Mouse (Mus musculus): ENCODE data around the gene Pdlim1. TPM values are rescaled to one million over a fixed set of nuclear protein-coding genes. Genes with fewer than 3 reads are reported as not detected.
"Not testable (repeated sequence)": the region's sequence is repeated elsewhere in the genome, so short reads cannot be mapped to it uniquely, and the experiment has no call there.

Pdlim1 gene
- polyA plus RNA-seq, 1 experiment from 2014 or later, result 5.0 TPM

- no peak overlapping the region for H3K9ac ChIP-seq (ENCODE audit: low read depth, low read length)
- peaks cover 11% of the 10 kb centered on the region; the same call in 1 of the 2 replicates for H3K4me1 ChIP-seq (ENCODE audit: control insufficient read depth, insufficient read depth, low read length)
- WGBS, result 93% methylated on average over 6 of the region's 6 CpGs
- no peak for ATAC-seq
- H3K27me3 ChIP-seq (ENCODE audit: control insufficient read depth, insufficient read depth, low read depth, low read length), result no peaks in the 10 kb centered on the region
- no peak overlapping the region for H3K4me3 ChIP-seq (ENCODE audit: low read depth, low read length)
- no peaks in the 10 kb centered on the region for H3K9me3 ChIP-seq (replicated peaks; ENCODE audit: control insufficient read depth, low read length, poor library complexity, severe bottlenecking)
- no peaks in the 10 kb centered on the region for H3K36me3 ChIP-seq (ENCODE audit: control insufficient read depth, insufficient read depth, low read length)
- H3K4me2 ChIP-seq (ENCODE audit: low read length), result no peak overlapping the region
- H3K27ac ChIP-seq (ENCODE audit: low read length), result no peak overlapping the region
These were observed 33.3 kb downstream of the Pdlim1 start for GRCm38 (mm10) chr19:40238175-40238850.

GRCm38 (mm10) chr19:40232560-40232959, 39.1 kb downstream of the Pdlim1 start:
- no peak overlapping the region for H3K4me2 ChIP-seq (ENCODE audit: low read length)
- no peaks in the 10 kb centered on the region for H3K27me3 ChIP-seq (ENCODE audit: control insufficient read depth, insufficient read depth, low read depth, low read length)
- no peak overlapping the region for H3K4me3 ChIP-seq (ENCODE audit: low read depth, low read length)
- no peaks in the 10 kb centered on the region for H3K4me1 ChIP-seq (ENCODE audit: control insufficient read depth, insufficient read depth, low read length)
- no peaks in the 10 kb centered on the region for H3K9me3 ChIP-seq (replicated peaks; ENCODE audit: control insufficient read depth, low read length, poor library complexity, severe bottlenecking)
- H3K36me3 ChIP-seq (ENCODE audit: control insufficient read depth, insufficient read depth, low read length), result no peaks in the 10 kb centered on the region
- no peak overlapping the region for H3K9ac ChIP-seq (ENCODE audit: low read depth, low read length)
- no peak for ATAC-seq
- WGBS, result 89% methylated on average over 2 of the region's 2 CpGs
- H3K27ac ChIP-seq (ENCODE audit: low read length), result no peak overlapping the region

GRCm38 (mm10) chr19:40231825-40232541, 39.7 kb downstream of the Pdlim1 start:
- WGBS, result 76% methylated on average over 7 of the region's 7 CpGs
- Histone ChIP-seq H3K27me3 (ENCODE audit: control insufficient read depth, insufficient read depth, low read depth, low read length) (no peaks in the 10 kb centered on the region), H3K4me3 (ENCODE audit: low read depth, low read length) (no peak overlapping the region), H3K9ac (ENCODE audit: low read depth, low read length) (no peak overlapping the region), H3K36me3 (ENCODE audit: control insufficient read depth, insufficient read depth, low read length) (no peaks in the 10 kb centered on the region), H3K9me3 (replicated peaks; ENCODE audit: control insufficient read depth, low read length, poor library complexity, severe bottlenecking) (no peaks in the 10 kb centered on the region), H3K27ac (ENCODE audit: low read length) (no peak overlapping the region), H3K4me2 (ENCODE audit: low read length) (no peak overlapping the region), H3K4me1 (ENCODE audit: control insufficient read depth, insufficient read depth, low read length) (no peaks in the 10 kb centered on the region)
- no peak for ATAC-seq

GRCm38 (mm10) chr19:40231074-40231738, 40.4 kb downstream of the Pdlim1 start:
- no peaks in the 10 kb centered on the region for H3K36me3 ChIP-seq (ENCODE audit: control insufficient read depth, insufficient read depth, low read length)
- no peak overlapping the region for H3K4me2 ChIP-seq (ENCODE audit: low read length)
- no peaks in the 10 kb centered on the region for H3K9me3 ChIP-seq (replicated peaks; ENCODE audit: control insufficient read depth, low read length, poor library complexity, severe bottlenecking)
- no peaks in the 10 kb centered on the region for H3K27me3 ChIP-seq (ENCODE audit: control insufficient read depth, insufficient read depth, low read depth, low read length)
- H3K4me1 ChIP-seq (ENCODE audit: control insufficient read depth, insufficient read depth, low read length), result no peaks in the 10 kb centered on the region
- 84% methylated on average over 13 of the region's 13 CpGs for WGBS
- no peak overlapping the region for H3K4me3 ChIP-seq (ENCODE audit: low read depth, low read length)
- H3K27ac ChIP-seq (ENCODE audit: low read length), result no peak overlapping the region
- ATAC-seq, result no peak
- no peak overlapping the region for H3K9ac ChIP-seq (ENCODE audit: low read depth, low read length)

- Histone ChIP-seq H3K9ac (ENCODE audit: low read depth, low read length) (no peak overlapping the region), H3K4me1 (ENCODE audit: control insufficient read depth, insufficient read depth, low read length) (no peaks in the 10 kb centered on the region), H3K9me3 (replicated peaks; ENCODE audit: control insufficient read depth, low read length, poor library complexity, severe bottlenecking) (no peaks in the 10 kb centered on the region), H3K27ac (ENCODE audit: low read length) (no peak overlapping the region), H3K4me3 (ENCODE audit: low read depth, low read length) (no peak overlapping the region), H3K4me2 (ENCODE audit: low read length) (no peak overlapping the region), H3K36me3 (ENCODE audit: control insufficient read depth, insufficient read depth, low read length) (no peaks in the 10 kb centered on the region), H3K27me3 (ENCODE audit: control insufficient read depth, insufficient read depth, low read depth, low read length) (no peaks in the 10 kb centered on the region)
- WGBS, result 91% methylated on average over 12 of the region's 12 CpGs
- no peak for ATAC-seq
These were observed 45.0 kb downstream of the Pdlim1 start for GRCm38 (mm10) chr19:40226516-40227151.

GRCm38 (mm10) chr19:40225761-40226110, 45.9 kb downstream of the Pdlim1 start:
- 68% methylated on average over 5 of the region's 5 CpGs for WGBS
- H3K27me3 ChIP-seq (ENCODE audit: control insufficient read depth, insufficient read depth, low read depth, low read length), result no peaks in the 10 kb centered on the region
- H3K4me1 ChIP-seq (ENCODE audit: control insufficient read depth, insufficient read depth, low read length), result no peaks in the 10 kb centered on the region
- no peaks in the 10 kb centered on the region for H3K36me3 ChIP-seq (ENCODE audit: control insufficient read depth, insufficient read depth, low read length)
- ATAC-seq, result 0 out of 2 replicates have a peak, but pooled peaks have one; percentile 9
- no peak overlapping the region for H3K4me2 ChIP-seq (ENCODE audit: low read length)
- no peak overlapping the region for H3K9ac ChIP-seq (ENCODE audit: low read depth, low read length)
- no peak overlapping the region for H3K27ac ChIP-seq (ENCODE audit: low read length)
- no peak overlapping the region for H3K4me3 ChIP-seq (ENCODE audit: low read depth, low read length)
- H3K9me3 ChIP-seq (replicated peaks; ENCODE audit: control insufficient read depth, low read length, poor library complexity, severe bottlenecking), result no peaks in the 10 kb centered on the region

- H3K4me1 ChIP-seq (ENCODE audit: control insufficient read depth, insufficient read depth, low read length), result no peaks in the 10 kb centered on the region
- H3K27ac ChIP-seq (ENCODE audit: low read length), result no peak overlapping the region
- H3K9me3 ChIP-seq (replicated peaks; ENCODE audit: control insufficient read depth, low read length, poor library complexity, severe bottlenecking), result no peaks in the 10 kb centered on the region
- peak; percentile 90 for ATAC-seq
- H3K36me3 ChIP-seq (ENCODE audit: control insufficient read depth, insufficient read depth, low read length), result no peaks in the 10 kb centered on the region
- 72% methylated on average over 5 of the region's 5 CpGs for WGBS
- no peaks in the 10 kb centered on the region for H3K27me3 ChIP-seq (ENCODE audit: control insufficient read depth, insufficient read depth, low read depth, low read length)
- H3K9ac ChIP-seq (ENCODE audit: low read depth, low read length), result no peak overlapping the region
- H3K4me3 ChIP-seq (ENCODE audit: low read depth, low read length), result no peak overlapping the region
- no peak overlapping the region for H3K4me2 ChIP-seq (ENCODE audit: low read length)
These were observed 46.4 kb downstream of the Pdlim1 start for GRCm38 (mm10) chr19:40225102-40225760.

GRCm38 (mm10) chr19:40222307-40222706, 49.3 kb downstream of the Pdlim1 start:
- WGBS, result 95% methylated on average over 9 of the region's 9 CpGs
- H3K27me3 ChIP-seq (ENCODE audit: control insufficient read depth, insufficient read depth, low read depth, low read length); H3K4me1 ChIP-seq (ENCODE audit: control insufficient read depth, insufficient read depth, low read length); H3K4me3 ChIP-seq (ENCODE audit: low read depth, low read length); H3K9me3 ChIP-seq (replicated peaks; ENCODE audit: control insufficient read depth, low read length, poor library complexity, severe bottlenecking); H3K27ac ChIP-seq (ENCODE audit: low read length); ATAC-seq; H3K9ac ChIP-seq (ENCODE audit: low read depth, low read length); H3K4me2 ChIP-seq (ENCODE audit: low read length); H3K36me3 ChIP-seq (ENCODE audit: control insufficient read depth, insufficient read depth, low read length): not testable (repeated sequence)

All from midbrain, embryonic 16.5 days (tissue).